Mouse (Mus musculus) regulatory T cell (primary cell): Measurements from ENCODE around the gene Olfr890.
"Not testable (repeated sequence)": the region's sequence is repeated elsewhere in the genome, so short reads cannot be mapped to it uniquely, and the experiment has no call there.

Experiments used
- in situ Hi-C: fragments of 300-600 bp; cut with MboI, MseI; formaldehyde crosslinking; loops from one replicate; pipeline ENCODE4 v1.15.1; 2025; ENCODE audit warnings: high pct_unique_total_duplicates

Gene Olfr890

GRCm38 (mm10) chr9:38142217-38142616 lies at the start of gene Olfr890:
Olfr890 (plus strand) TSS chr9:38142517.
- in situ Hi-C loops, result no loop called here

GRCm38 (mm10) chr9:38107828-38108227 lies 34.5 kb upstream of the Olfr890 start, which contains the start of gene Olfr888:
Olfr888 (plus strand) TSS chr9:38108128.
- in situ Hi-C loops, result no loop called here

GRCm38 (mm10) chr9:38114898-38115297 lies 27.4 kb upstream of the Olfr890 start, which contains the start of gene Olfr889:
Olfr889 (plus strand) TSS chr9:38115198.
- in situ Hi-C loops, result no loop called here

GRCm38 (mm10) chr9:38168341-38168740 lies 26.0 kb downstream of the Olfr890 start:
- in situ Hi-C loops, result not testable (repeated sequence)

- in situ Hi-C loops, result no loop called here
Measured at GRCm38 (mm10) chr9:38180721-38181120, 38.4 kb downstream of the Olfr890 start, which contains the start of gene Olfr891. Olfr891 (minus strand) TSS chr9:38180821.
